Mouse (Mus musculus) regulatory T cell (primary cell): ENCODE data around the gene Gbp5.

Experiments used
- in situ Hi-C: fragments of 300-600 bp; cut with MboI, MseI; formaldehyde crosslinking; loops from one replicate; pipeline ENCODE4 v1.15.1; 2025; ENCODE audit warnings: high pct_unique_total_duplicates

Gene Gbp5

GRCm38 (mm10) chr3:142493536-142494061, at the start of gene Gbp5:
Gbp5 (plus strand) TSS chr3:142493978.
- in situ Hi-C loops: loop anchor here (5.0 kb wide), 2 partner anchors 129 to 214 kb away; partner anchors contain the start of gene Gbp2

GRCm38 (mm10) chr3:142454198-142454597, 39.6 kb upstream of the Gbp5 start:
- in situ Hi-C loops: loop anchor here (25.0 kb wide), 1 partner anchor 417 kb away; no protein-coding TSS in a partner anchor

- in situ Hi-C loops: loop anchor here (25.0 kb wide), 1 partner anchor 422 kb away; no protein-coding TSS in a partner anchor
Measured at GRCm38 (mm10) chr3:142459241-142459640, 34.5 kb upstream of the Gbp5 start.

- in situ Hi-C loops: loop anchor here (25.0 kb wide), 1 partner anchor 426 kb away; no protein-coding TSS in a partner anchor
Measured at GRCm38 (mm10) chr3:142462764-142463751, 30.7 kb upstream of the Gbp5 start.

- in situ Hi-C loops: loop anchor here (5.0 to 25.0 kb wide), 2 partner anchors 182 to 437 kb away; no protein-coding TSS in a partner anchor
Measured at GRCm38 (mm10) chr3:142474349-142474983, 19.3 kb upstream of the Gbp5 start.

- in situ Hi-C loops: no loop called here
Measured at GRCm38 (mm10) chr3:142475913-142476312, 17.9 kb upstream of the Gbp5 start.

- in situ Hi-C loops: no loop called here
Measured at GRCm38 (mm10) chr3:142477866-142478265, 15.9 kb upstream of the Gbp5 start.

- in situ Hi-C loops: no loop called here
Measured at GRCm38 (mm10) chr3:142478360-142478759, 15.4 kb upstream of the Gbp5 start.

GRCm38 (mm10) chr3:142490465-142490864, 3.3 kb upstream of the Gbp5 start:
- in situ Hi-C loops: loop anchor here (5.0 kb wide), 2 partner anchors 132 to 217 kb away; partner anchors contain the start of gene Gbp2

- in situ Hi-C loops: loop anchor here (5.0 kb wide), 1 partner anchor 67 kb away; the partner anchor contains the start of gene Gbp3
Measured at GRCm38 (mm10) chr3:142495146-142495655, 1.4 kb downstream of the Gbp5 start.

GRCm38 (mm10) chr3:142496113-142497101, 2.6 kb downstream of the Gbp5 start:
- in situ Hi-C loops: loop anchor here (5.0 kb wide), 1 partner anchor 66 kb away; the partner anchor contains the start of gene Gbp3

GRCm38 (mm10) chr3:142497123-142497841, 3.5 kb downstream of the Gbp5 start:
- in situ Hi-C loops: loop anchor here (5.0 kb wide), 1 partner anchor 65 kb away; the partner anchor contains the start of gene Gbp3

- in situ Hi-C loops: loop anchor here (5.0 kb wide), 1 partner anchor 63 kb away; the partner anchor contains the start of gene Gbp3
Measured at GRCm38 (mm10) chr3:142498941-142499340, 5.2 kb downstream of the Gbp5 start.

- in situ Hi-C loops: no loop called here
Measured at GRCm38 (mm10) chr3:142528116-142528515, 34.3 kb downstream of the Gbp5 start.

- in situ Hi-C loops: no loop called here
Measured at GRCm38 (mm10) chr3:142529597-142529996, 35.8 kb downstream of the Gbp5 start.

- in situ Hi-C loops: no loop called here
Measured at GRCm38 (mm10) chr3:142530087-142530953, 36.5 kb downstream of the Gbp5 start, which contains the start of gene Gbp7. Gbp7 (plus strand) TSS chr3:142530342.

- in situ Hi-C loops: no loop called here
Measured at GRCm38 (mm10) chr3:142531595-142531994, 37.8 kb downstream of the Gbp5 start.

- in situ Hi-C loops: no loop called here
Measured at GRCm38 (mm10) chr3:142533185-142533584, 39.4 kb downstream of the Gbp5 start.
